ENCODE assay signal across 10 mouse cellular contexts in genomic region chr12:25027416-25027815, GRCm38 (mm10). TPM values are rescaled to one million over a fixed set of nuclear protein-coding genes. Genes with fewer than 3 reads are reported as not detected.
DNase-seq lines count a peak whose midpoint lies in the region; ATAC-seq and TF ChIP-seq lines count a peak whose summit lies in the region.
"Had no signal": no experiment of that assay in that cellular context is flagged by ENCODE, and none has a peak within 500 bp of the region (broad histone marks: within the 10 kb centered on the region; RNA-seq: fewer than 3 reads in every experiment).

No protein-coding gene starts in this region.

- no peaks in the 10 kb centered on the region for H3K9me3 ChIP-seq in liver, embryonic 12.5 days (replicated peaks)
- no peaks in the 10 kb centered on the region for H3K9me3 ChIP-seq in embryonic facial prominence, embryonic 11.5 days (replicated peaks; ENCODE audit: control insufficient read depth, low read length)
- no peaks in the 10 kb centered on the region for H3K9me3 ChIP-seq in midbrain, embryonic 11.5 days (ENCODE audit: control insufficient read depth, low read length)
- H3K9me3 ChIP-seq in stomach, embryonic 16.5 days (replicated peaks; ENCODE audit: control insufficient read depth, low read length), result no peaks in the 10 kb centered on the region
- H3K9me3 ChIP-seq: embryonic facial prominence, embryonic 12.5 days had no signal

- intact Hi-C loops in heart, postnatal 36 days (cut with DNase I), result loop anchor here (1.0 to 5.0 kb wide), 3 partner anchors 65 to 1200 kb away; no protein-coding TSS in a partner anchor

- no peaks in the 10 kb centered on the region; the same call in 1 of the 2 replicates for H3K79me2 ChIP-seq in liver, adult 2 months (ENCODE audit: control insufficient read depth, insufficient read depth, low read length)

- peaks cover 4% of the 10 kb centered on the region for H3K4me1 ChIP-seq in liver, adult 2 months (ENCODE audit: control insufficient read depth, insufficient read depth, low read length)
- no peaks in the 10 kb centered on the region for H3K4me1 ChIP-seq in liver, embryonic 12.5 days
- no peaks in the 10 kb centered on the region for H3K4me1 ChIP-seq in bone marrow, adult 2 months (ENCODE audit: control insufficient read depth, insufficient read depth, low read length)
- no peaks in the 10 kb centered on the region for H3K4me1 ChIP-seq in embryonic facial prominence, embryonic 11.5 days (ENCODE audit: control insufficient read depth, insufficient read depth, low read length)
- H3K4me1 ChIP-seq in midbrain, embryonic 11.5 days (ENCODE audit: control insufficient read depth, insufficient read depth, low read length), result no peaks in the 10 kb centered on the region
- H3K4me1 ChIP-seq in stomach, embryonic 16.5 days (ENCODE audit: control insufficient read depth, insufficient read depth, low read length), result peaks cover 4% of the 10 kb centered on the region; the same call in 1 of the 2 replicates
- H3K4me1 ChIP-seq: embryonic facial prominence, embryonic 12.5 days had no signal

- no peak for TF ChIP-seq POLR2A in liver, adult 2 months (IDR thresholded peaks at IDR 0.05; ENCODE audit: extremely low read depth, insufficient read depth, low read length)
- no peak for TF ChIP-seq POLR2A in bone marrow, adult 2 months (IDR thresholded peaks at IDR 0.05; ENCODE audit: borderline replicate concordance, control insufficient read depth, low read depth, low read length)

- 42% methylated on average over 2 of the region's 2 CpGs for WGBS in liver, adult 2 months
- 47% methylated on average over 2 of the region's 2 CpGs for WGBS in liver, embryonic 12.5 days (ENCODE audit: insufficient replicate concordance)
- 61% methylated on average over 2 of the region's 2 CpGs for WGBS in bone marrow, adult 2 months
- WGBS in embryonic facial prominence, embryonic 11.5 days, result 18% methylated on average over 2 of the region's 2 CpGs
- 23% methylated on average over 2 of the region's 2 CpGs for WGBS in midbrain, embryonic 11.5 days
- 24% methylated on average over 2 of the region's 2 CpGs for WGBS in stomach, embryonic 16.5 days

- peak; percentile 26 for DNase-seq in liver, adult 2 months (ENCODE audit: extremely low read depth, low read depth, low spot score)
- peak; percentile 76 for DNase-seq in embryonic facial prominence, embryonic 11.5 days (ENCODE audit: low spot score)
- DNase-seq in heart, postnatal 36 days, result peak; percentile 51 to 60
- DNase-seq in layer of hippocampus, adult 9-11 months, result peak; percentile 50
- peak; percentile 93 for DNase-seq in midbrain, embryonic 11.5 days (ENCODE audit: low spot score, missing footprints)

- no peak overlapping the region for H3K4me3 ChIP-seq in liver, adult 2 months (ENCODE audit: insufficient read depth, low read depth, low read length)
- no peak overlapping the region for H3K4me3 ChIP-seq in liver, embryonic 12.5 days
- no peak overlapping the region for H3K4me3 ChIP-seq in bone marrow, adult 2 months (replicated peaks; ENCODE audit: control insufficient read depth, low read depth, low read length)
- H3K4me3 ChIP-seq in embryonic facial prominence, embryonic 11.5 days (ENCODE audit: low read depth, low read length), result no peak overlapping the region
- H3K4me3 ChIP-seq in midbrain, embryonic 11.5 days (ENCODE audit: low read depth, low read length), result no peak overlapping the region
- H3K4me3 ChIP-seq in stomach, embryonic 16.5 days (replicated peaks; ENCODE audit: low read length), result no peak overlapping the region
- H3K4me3 ChIP-seq: embryonic facial prominence, embryonic 12.5 days had no signal

- ATAC-seq in liver, embryonic 12.5 days, result no peak
- no peak for ATAC-seq in embryonic facial prominence, embryonic 11.5 days (replicated peaks; ENCODE audit: insufficient number of reproducible peaks, low FRiP score, low TSS enrichment, low read depth)
- 0 out of 2 replicates have a peak, but pooled peaks have one; percentile 14 for ATAC-seq in midbrain, embryonic 11.5 days (ENCODE audit: low FRiP score)
- peak; percentile 29; the same call in 1 of the 2 replicates for ATAC-seq in stomach, embryonic 16.5 days (ENCODE audit: insufficient read depth, low FRiP score)

- peaks cover 19% of the 10 kb centered on the region for H3K36me3 ChIP-seq in liver, adult 2 months (ENCODE audit: control insufficient read depth, insufficient read depth, low read length)
- peaks cover 49% of the 10 kb centered on the region for H3K36me3 ChIP-seq in liver, embryonic 12.5 days
- no peaks in the 10 kb centered on the region for H3K36me3 ChIP-seq in embryonic facial prominence, embryonic 11.5 days (replicated peaks; ENCODE audit: control insufficient read depth, insufficient read depth, low read depth, low read length)
- no peaks in the 10 kb centered on the region for H3K36me3 ChIP-seq in midbrain, embryonic 11.5 days (ENCODE audit: control insufficient read depth, insufficient read depth, low read length)
- H3K36me3 ChIP-seq in stomach, embryonic 16.5 days (ENCODE audit: control insufficient read depth, insufficient read depth, low read length), result 0 out of 2 replicates have a peak, but pooled peaks cover 3% of the 10 kb centered on the region
- H3K36me3 ChIP-seq: embryonic facial prominence, embryonic 12.5 days had no signal

- no peak overlapping the region for H3K27ac ChIP-seq in liver, adult 2 months (replicated peaks; ENCODE audit: insufficient read depth, low read depth, low read length)
- no peak overlapping the region for H3K27ac ChIP-seq in liver, embryonic 12.5 days
- H3K27ac ChIP-seq in bone marrow, adult 2 months (ENCODE audit: control insufficient read depth, insufficient read depth, low read depth, low read length, poor library complexity), result no peak overlapping the region
- H3K27ac ChIP-seq in embryonic facial prominence, embryonic 11.5 days (replicated peaks; ENCODE audit: low read depth, low read length), result no peak overlapping the region
- no peak overlapping the region for H3K27ac ChIP-seq in midbrain, embryonic 11.5 days (ENCODE audit: low read depth, low read length)
- no peak overlapping the region; the same call in 1 of the 2 replicates for H3K27ac ChIP-seq in stomach, embryonic 16.5 days (ENCODE audit: low read length)
- H3K27ac ChIP-seq: embryonic facial prominence, embryonic 12.5 days; macrophage had no signal

- no peaks in the 10 kb centered on the region for H3K27me3 ChIP-seq in liver, adult 2 months (ENCODE audit: control insufficient read depth, insufficient read depth, low read length)
- no peaks in the 10 kb centered on the region for H3K27me3 ChIP-seq in liver, embryonic 12.5 days (replicated peaks)
- no peaks in the 10 kb centered on the region for H3K27me3 ChIP-seq in embryonic facial prominence, embryonic 11.5 days (ENCODE audit: control insufficient read depth, insufficient read depth, low read length)
- H3K27me3 ChIP-seq in midbrain, embryonic 11.5 days (ENCODE audit: control insufficient read depth, insufficient read depth, low read length), result no peaks in the 10 kb centered on the region
- no peaks in the 10 kb centered on the region for H3K27me3 ChIP-seq in stomach, embryonic 16.5 days (ENCODE audit: control insufficient read depth, insufficient read depth, low read length)
- H3K27me3 ChIP-seq: embryonic facial prominence, embryonic 12.5 days had no signal

- no peak overlapping the region for H3K4me2 ChIP-seq in liver, embryonic 12.5 days
- H3K4me2 ChIP-seq in embryonic facial prominence, embryonic 11.5 days (ENCODE audit: low read depth, low read length), result no peak overlapping the region
- H3K4me2 ChIP-seq in midbrain, embryonic 11.5 days, result no peak overlapping the region
- no peak overlapping the region for H3K4me2 ChIP-seq in stomach, embryonic 16.5 days (ENCODE audit: low read depth, low read length)
- H3K4me2 ChIP-seq: embryonic facial prominence, embryonic 12.5 days had no signal

- peak; percentile 52 for TF ChIP-seq CTCF in liver, adult 2 months (IDR thresholded peaks at IDR 0.05; ENCODE audit: low read depth, low read length)
- TF ChIP-seq CTCF in bone marrow, adult 2 months (IDR thresholded peaks at IDR 0.05; ENCODE audit: control insufficient read depth, insufficient read depth, low read length), result peak; percentile 34; the same call in 1 of the 2 replicates

- no peak overlapping the region for H3K9ac ChIP-seq in liver, adult 2 months (ENCODE audit: low read depth, low read length)
- no peak overlapping the region for H3K9ac ChIP-seq in liver, embryonic 12.5 days
- no peak overlapping the region for H3K9ac ChIP-seq in embryonic facial prominence, embryonic 11.5 days (replicated peaks; ENCODE audit: low read length)
- H3K9ac ChIP-seq in midbrain, embryonic 11.5 days (ENCODE audit: low read length), result no peak overlapping the region
- H3K9ac ChIP-seq in stomach, embryonic 16.5 days (ENCODE audit: low read length), result no peak overlapping the region
- H3K9ac ChIP-seq: embryonic facial prominence, embryonic 12.5 days had no signal

RNA-seq across cellular contexts. Expression of gene Kidins220, which starts 52.7 kb away (rescaled TPM):
- 26.6 and 30.3 TPM in 2 replicates for total RNA-seq in liver, adult 2 months (2014; rRNA removed)
- polyA plus RNA-seq in liver, adult 2 months (2012; rRNA removed), result 17.9 and 21.8 TPM in 2 replicates
- 12.2 and 13.6 TPM in 2 replicates for polyA plus RNA-seq in liver, embryonic 12.5 days (2016; fragmentation: Nextera tagmentation; extraction: Ambion mirVana)
- polyA plus RNA-seq in bone marrow, adult 2 months (2011; ENCODE audit: insufficient read depth, insufficient read length, low replicate concordance, missing spikeins), result 10.4 and 33.2 TPM in 2 replicates
- 23.4 and 28.8 TPM in 2 replicates for polyA plus RNA-seq in embryonic facial prominence, embryonic 11.5 days (2014; fragmentation: Nextera tagmentation; extraction: Ambion mirVana)
- 10 to 100 TPM; 74.1 to 77.0 TPM for total RNA-seq in heart, postnatal 36 days (2021)
- polyA plus RNA-seq in midbrain, embryonic 11.5 days (2014; fragmentation: Nextera tagmentation; extraction: Ambion mirVana), result 49.9 and 53.8 TPM in 2 replicates
- 30.1 and 32.7 TPM in 2 replicates for polyA plus RNA-seq in stomach, embryonic 16.5 days (2015; fragmentation: Nextera tagmentation; extraction: Ambion mirVana)

Comparison
In these comparisons a context has a peak if more than half of its experiments do, and no peak if none do; other contexts are left out.
1. DNase-seq: peak in every context shown above with its lines; median percentile 93 in midbrain, embryonic 11.5 days; 76 in embryonic facial prominence, embryonic 11.5 days; 56 in heart, postnatal 36 days; 50 in layer of hippocampus, adult 9-11 months; 26 in liver, adult 2 months.
2. ATAC-seq: peak in midbrain, embryonic 11.5 days (single experiment) and stomach, embryonic 16.5 days (single experiment); none in liver, embryonic 12.5 days (single experiment) and embryonic facial prominence, embryonic 11.5 days (single experiment).